Mouse (Mus musculus) limb, embryonic 13.5 days (tissue): ENCODE results near the gene Syt17. TPM values are rescaled to one million over a fixed set of nuclear protein-coding genes. Genes with fewer than 3 reads are reported as not detected.
"Not testable (repeated sequence)": the region's sequence is repeated elsewhere in the genome, so short reads cannot be mapped to it uniquely, and the experiment has no call there.

Experiments
- ATAC-seq: fragments of 200-750 bp; cut with Nextera tagmentation; 2 replicates; pipeline ENCODE4 v1.8.0; 2017; ENCODE audit warnings: low read depth, moderate number of reproducible peaks, moderate TSS enrichment; ENCODE audit not compliant: low FRiP score
- H3K27ac ChIP-seq: fragments of 300-500 bp; sonication (generic); 2 replicates; pipeline ENCODE4 v1.5.1; 2015; ENCODE audit warnings: inconsistent platforms, mild to moderate bottlenecking, moderate library complexity
- H3K27me3 ChIP-seq: fragments of 300-500 bp; sonication (generic); 2 replicates; pipeline ENCODE4 v1.6.1; 2015; ENCODE audit warnings: mild to moderate bottlenecking, inconsistent platforms
- H3K36me3 ChIP-seq: fragments of 300-500 bp; sonication (generic); 2 replicates; pipeline ENCODE4 v1.6.1; 2015; ENCODE audit warnings: inconsistent platforms, mild to moderate bottlenecking, moderate library complexity
- H3K4me1 ChIP-seq: fragments of 300-500 bp; sonication (generic); 2 replicates; pipeline ENCODE4 v1.6.1; 2015; ENCODE audit warnings: inconsistent platforms
- H3K4me2 ChIP-seq: fragments of 300-500 bp; sonication (generic); replicated peaks from 2 replicates; pipeline ENCODE4 v1.6.1; 2015; ENCODE audit warnings: inconsistent platforms, mild to moderate bottlenecking, moderate library complexity
- H3K4me3 ChIP-seq: fragments of 300-500 bp; sonication (generic); 2 replicates; pipeline ENCODE4 v1.5.1; 2015; ENCODE audit warnings: moderate library complexity, mild to moderate bottlenecking, inconsistent platforms
- H3K9ac ChIP-seq: fragments of 300-500 bp; sonication (generic); 2 replicates; pipeline ENCODE4 v1.6.1; 2015; ENCODE audit warnings: mild to moderate bottlenecking, inconsistent platforms
- H3K9me3 ChIP-seq: fragments of 300-500 bp; sonication (generic); 2 replicates; pipeline ENCODE4 v1.6.1; 2016; ENCODE audit warnings: inconsistent platforms
- WGBS: fragments of 180-500 bp; shearing (Covaris S2); methylation state at CpG from one replicate; pipeline ENCODE4 v1.1.7; 2015; 5-methylcytosine and 5-hydroxymethylcytosine counted together
- polyA plus RNA-seq: library from polyadenylated mRNA; unstranded; fragments of >200 nt; fragmentation: Nextera tagmentation; extraction: Ambion mirVana; gene quantifications from 2 replicates; pipeline ENCODE4 v1.2.1, GENCODE M21; 2015

The Syt17 gene
- polyA plus RNA-seq, 1 experiment from 2014 or later = 1.8 TPM

- Histone ChIP-seq H3K4me1 (peaks cover 24% of the 10 kb centered on the region), H3K9ac (no peak overlapping the region), H3K27ac (no peak overlapping the region), H3K4me2 (no peak overlapping the region), H3K9me3 (no peaks in the 10 kb centered on the region), H3K4me3 (no peak overlapping the region), H3K27me3 (no peaks in the 10 kb centered on the region), H3K36me3 (no peaks in the 10 kb centered on the region)
- 23% methylated on average over 7 of the region's 7 CpGs for WGBS
- no peak for ATAC-seq
Observed at GRCm38 (mm10) chr7:118364353-118365007, 83.5 kb downstream of the Syt17 start.

- Histone ChIP-seq H3K4me2 (no peak overlapping the region), H3K9me3 (no peaks in the 10 kb centered on the region), H3K36me3 (no peaks in the 10 kb centered on the region), H3K4me3 (no peak overlapping the region), H3K9ac (no peak overlapping the region), H3K4me1 (peaks cover 24% of the 10 kb centered on the region), H3K27ac (no peak overlapping the region), H3K27me3 (no peaks in the 10 kb centered on the region)
- 64% methylated on average over 6 of the region's 6 CpGs for WGBS
- no peak for ATAC-seq
Observed at GRCm38 (mm10) chr7:118363587-118364233, 84.3 kb downstream of the Syt17 start.

- 88% methylated on average over 1 of the region's 1 CpGs for WGBS
- H3K27ac ChIP-seq = no peak overlapping the region
- H3K9ac ChIP-seq = no peak overlapping the region
- no peaks in the 10 kb centered on the region for H3K9me3 ChIP-seq
- ATAC-seq = no peak
- H3K36me3 ChIP-seq = no peaks in the 10 kb centered on the region
- no peak overlapping the region for H3K4me2 ChIP-seq
- no peaks in the 10 kb centered on the region for H3K27me3 ChIP-seq
- no peak overlapping the region for H3K4me3 ChIP-seq
- H3K4me1 ChIP-seq = peaks cover 24% of the 10 kb centered on the region
Observed at GRCm38 (mm10) chr7:118362931-118363330, 85.1 kb downstream of the Syt17 start.

GRCm38 (mm10) chr7:118362258-118362657, 85.8 kb downstream of the Syt17 start:
- H3K36me3 ChIP-seq = no peaks in the 10 kb centered on the region
- H3K27me3 ChIP-seq = no peaks in the 10 kb centered on the region
- WGBS = 45% methylated on average over 3 of the region's 3 CpGs
- no peak for ATAC-seq
- H3K27ac ChIP-seq = no peak overlapping the region
- no peak overlapping the region for H3K4me2 ChIP-seq
- no peak overlapping the region for H3K9ac ChIP-seq
- H3K4me3 ChIP-seq = no peak overlapping the region
- H3K4me1 ChIP-seq = peaks cover 24% of the 10 kb centered on the region
- no peaks in the 10 kb centered on the region for H3K9me3 ChIP-seq

GRCm38 (mm10) chr7:118358977-118359376, 89.0 kb downstream of the Syt17 start:
- Histone ChIP-seq H3K27ac (no peak overlapping the region), H3K9me3 (no peaks in the 10 kb centered on the region), H3K4me2 (no peak overlapping the region), H3K4me1 (no peaks in the 10 kb centered on the region), H3K9ac (no peak overlapping the region), H3K27me3 (no peaks in the 10 kb centered on the region), H3K36me3 (no peaks in the 10 kb centered on the region), H3K4me3 (no peak overlapping the region)
- WGBS = 41% methylated on average over 3 of the region's 3 CpGs
- ATAC-seq = no peak

- H3K36me3 ChIP-seq, H3K27me3 ChIP-seq, H3K27ac ChIP-seq, H3K9ac ChIP-seq, H3K4me2 ChIP-seq, H3K9me3 ChIP-seq, H3K4me1 ChIP-seq, H3K4me3 ChIP-seq, ATAC-seq: not testable (repeated sequence)
- 83% methylated on average over 8 of the region's 8 CpGs for WGBS
Observed at GRCm38 (mm10) chr7:118356410-118357005, 91.5 kb downstream of the Syt17 start.

- H3K4me1 ChIP-seq = no peaks in the 10 kb centered on the region
- H3K9ac ChIP-seq = no peak overlapping the region
- H3K36me3 ChIP-seq = no peaks in the 10 kb centered on the region
- WGBS = 52% methylated on average over 2 of the region's 2 CpGs
- no peak overlapping the region for H3K27ac ChIP-seq
- H3K27me3 ChIP-seq = no peaks in the 10 kb centered on the region
- H3K4me2 ChIP-seq = no peak overlapping the region
- H3K4me3 ChIP-seq = no peak overlapping the region
- 0 out of 2 replicates have a peak, but pooled peaks cover 2% of the 10 kb centered on the region for H3K9me3 ChIP-seq
- no peak for ATAC-seq
Observed at GRCm38 (mm10) chr7:118350840-118351239, 97.2 kb downstream of the Syt17 start.

GRCm38 (mm10) chr7:118346943-118347342, 101.1 kb downstream of the Syt17 start:
- H3K4me1 ChIP-seq = no peaks in the 10 kb centered on the region
- ATAC-seq = no peak
- no peak overlapping the region for H3K4me3 ChIP-seq
- no peaks in the 10 kb centered on the region for H3K36me3 ChIP-seq
- no peak overlapping the region for H3K27ac ChIP-seq
- H3K9ac ChIP-seq = no peak overlapping the region
- 75% methylated on average over 2 of the region's 2 CpGs for whole genome bisulfite sequencing
- no peak overlapping the region for H3K4me2 ChIP-seq
- H3K27me3 ChIP-seq = no peaks in the 10 kb centered on the region
- 0 out of 2 replicates have a peak, but pooled peaks cover 4% of the 10 kb centered on the region for H3K9me3 ChIP-seq

GRCm38 (mm10) chr7:118346432-118346831, 101.6 kb downstream of the Syt17 start:
- 48% methylated on average over 2 of the region's 2 CpGs for whole genome bisulfite sequencing
- no peak overlapping the region for H3K9ac ChIP-seq
- no peak overlapping the region for H3K4me3 ChIP-seq
- ATAC-seq = no peak
- H3K36me3 ChIP-seq = no peaks in the 10 kb centered on the region
- H3K27ac ChIP-seq = no peak overlapping the region
- no peak overlapping the region for H3K4me2 ChIP-seq
- no peaks in the 10 kb centered on the region for H3K4me1 ChIP-seq
- 0 out of 2 replicates have a peak, but pooled peaks cover 4% of the 10 kb centered on the region for H3K9me3 ChIP-seq
- H3K27me3 ChIP-seq = no peaks in the 10 kb centered on the region

GRCm38 (mm10) chr7:118345396-118345795, 102.6 kb downstream of the Syt17 start:
- no peak overlapping the region for H3K4me3 ChIP-seq
- no peaks in the 10 kb centered on the region for H3K27me3 ChIP-seq
- H3K36me3 ChIP-seq = no peaks in the 10 kb centered on the region
- 82% methylated on average over 3 of the region's 3 CpGs for WGBS
- no peak overlapping the region for H3K27ac ChIP-seq
- no peak for ATAC-seq
- no peak overlapping the region for H3K9ac ChIP-seq
- no peaks in the 10 kb centered on the region for H3K4me1 ChIP-seq
- H3K9me3 ChIP-seq = 0 out of 2 replicates have a peak, but pooled peaks cover 4% of the 10 kb centered on the region
- H3K4me2 ChIP-seq = no peak overlapping the region

GRCm38 (mm10) chr7:118344701-118345100, 103.3 kb downstream of the Syt17 start:
- Histone ChIP-seq H3K27ac (no peak overlapping the region), H3K9me3 (0 out of 2 replicates have a peak, but pooled peaks cover 4% of the 10 kb centered on the region), H3K4me1 (no peaks in the 10 kb centered on the region), H3K36me3 (no peaks in the 10 kb centered on the region), H3K4me2 (no peak overlapping the region), H3K27me3 (no peaks in the 10 kb centered on the region), H3K9ac (no peak overlapping the region), H3K4me3 (no peak overlapping the region)
- WGBS = 75% methylated on average over 9 of the region's 9 CpGs
- no peak for ATAC-seq
